Mouse (Mus musculus) right cerebral cortex, postnatal 14 days (tissue): ENCODE measurements around the gene Fam169b.
"Not testable (repeated sequence)": the region's sequence is repeated elsewhere in the genome, so short reads cannot be mapped to it uniquely, and the experiment has no call there.

Experiments
- DNase-seq: peaks from one replicate; pipeline ENCODE4 v3.0.0; 2022

Gene Fam169b

DNA sequence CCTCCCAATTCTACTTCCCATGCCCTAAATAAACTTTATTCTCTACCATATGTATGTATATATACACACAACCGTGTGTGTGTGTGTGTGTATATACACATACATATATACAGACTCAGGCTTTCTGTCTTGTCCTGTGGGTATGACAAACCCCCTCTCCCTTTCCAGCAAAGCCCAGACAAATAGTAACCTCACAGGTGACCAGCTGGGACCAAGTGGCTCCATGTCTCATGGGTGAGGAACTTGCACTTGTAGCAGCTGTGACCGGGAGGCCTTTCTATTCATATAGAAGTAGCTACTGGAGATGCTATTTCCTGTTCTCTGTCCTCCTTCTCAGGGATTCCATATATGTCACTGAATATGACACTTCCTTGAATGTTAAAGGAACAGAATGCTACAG, 13.9 kb downstream of the Fam169b start:
- no peak for DNase-seq

DNA sequence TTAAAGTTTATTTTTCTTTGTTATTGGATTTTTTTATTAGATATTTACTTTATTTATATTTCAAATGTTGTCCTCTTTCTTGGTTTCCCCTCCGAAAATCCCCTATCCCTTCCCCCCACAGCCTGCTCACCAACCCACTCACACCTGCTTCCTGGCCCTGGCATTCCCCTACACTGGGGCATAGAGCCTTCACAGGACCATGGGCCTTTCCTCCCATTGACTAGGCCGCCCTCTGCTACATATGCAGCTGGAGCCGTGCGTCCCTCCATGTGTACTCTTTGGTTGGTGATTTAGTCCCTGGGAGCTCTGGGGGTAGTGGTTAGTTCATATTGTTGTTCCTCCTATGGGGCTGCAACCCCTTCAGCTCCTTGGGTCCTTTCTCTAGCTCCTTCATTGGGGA, 14.4 kb downstream of the Fam169b start:
- DNase-seq: not testable (repeated sequence)

DNA sequence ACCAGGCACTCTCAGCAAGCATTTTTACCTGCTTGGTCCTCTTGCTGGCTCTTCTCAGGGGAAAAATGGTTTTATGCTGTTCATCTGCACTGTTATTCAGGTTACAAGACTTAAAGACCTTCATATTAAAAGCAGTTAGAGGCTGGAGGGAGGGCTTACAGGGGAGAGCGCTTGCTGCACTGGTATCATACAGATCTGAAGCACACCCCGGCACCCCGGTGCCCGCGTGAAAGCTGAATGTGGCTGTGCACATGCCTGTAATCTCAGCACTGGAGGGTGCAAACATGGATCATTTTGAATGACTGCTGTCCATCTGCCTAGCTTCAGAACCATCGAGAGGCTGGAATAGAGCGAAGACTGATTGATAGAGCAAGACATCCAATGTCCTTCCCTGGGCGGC, 15.4 kb downstream of the Fam169b start:
- DNase-seq: no peak

DNA sequence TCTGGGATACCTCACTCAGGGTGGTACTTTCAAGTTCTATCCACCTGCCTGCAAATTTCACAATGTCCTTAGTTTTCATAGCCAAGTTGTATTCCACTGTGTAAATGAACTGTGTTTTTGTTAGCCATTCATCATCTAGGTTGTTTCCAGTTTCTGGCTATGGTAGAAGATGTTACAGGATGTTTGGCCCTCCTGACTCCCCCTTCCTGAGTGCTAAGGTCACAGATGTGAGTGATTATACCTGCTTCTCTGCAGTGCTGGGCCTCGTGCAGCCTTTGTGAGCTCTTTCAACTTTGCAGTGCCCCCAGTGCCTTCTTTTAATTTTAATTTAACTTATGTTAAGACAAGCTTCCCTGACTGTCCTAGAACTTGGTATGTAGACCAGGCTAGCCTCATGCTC, 18.0 kb downstream of the Fam169b start:
- DNase-seq: no peak

DNA sequence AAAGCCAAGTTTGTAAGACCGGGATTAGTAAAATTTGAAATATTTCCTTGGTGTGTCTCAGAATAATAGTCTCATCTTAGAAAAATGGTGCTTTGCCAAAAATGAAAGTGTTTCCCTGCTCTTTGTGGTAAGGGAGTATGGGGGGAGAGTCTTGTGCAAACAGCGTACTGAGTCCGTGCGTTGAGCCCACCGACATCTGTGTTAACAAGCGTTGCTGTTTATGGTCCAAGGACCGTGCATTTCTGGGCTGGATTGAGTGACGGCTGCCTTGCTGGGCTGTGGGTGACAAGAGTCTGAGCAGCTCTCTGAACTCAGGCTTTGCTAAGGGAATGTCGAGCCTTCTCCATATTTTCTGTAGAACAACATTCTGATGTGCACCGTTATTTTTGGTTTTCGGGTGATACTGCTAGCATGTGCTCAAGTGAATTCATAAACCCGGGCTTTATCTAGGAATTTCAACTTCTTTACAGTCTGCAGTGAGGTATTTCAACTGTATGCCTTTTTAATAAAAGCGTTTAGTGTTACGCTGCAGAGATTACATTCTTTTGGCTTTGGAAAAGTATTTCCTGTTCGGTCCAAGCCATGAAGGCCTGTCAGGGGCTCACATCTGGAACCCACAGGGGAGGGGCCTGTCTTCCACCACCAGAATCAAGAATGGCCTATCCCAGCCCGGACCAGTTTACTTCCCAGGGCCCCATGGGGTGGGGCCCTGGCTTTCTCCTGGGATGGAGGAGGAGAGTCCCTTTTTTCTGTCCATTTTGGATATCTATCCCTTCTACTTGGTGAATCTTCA, 20.6 kb downstream of the Fam169b start:
- DNase-seq: no peak

DNA sequence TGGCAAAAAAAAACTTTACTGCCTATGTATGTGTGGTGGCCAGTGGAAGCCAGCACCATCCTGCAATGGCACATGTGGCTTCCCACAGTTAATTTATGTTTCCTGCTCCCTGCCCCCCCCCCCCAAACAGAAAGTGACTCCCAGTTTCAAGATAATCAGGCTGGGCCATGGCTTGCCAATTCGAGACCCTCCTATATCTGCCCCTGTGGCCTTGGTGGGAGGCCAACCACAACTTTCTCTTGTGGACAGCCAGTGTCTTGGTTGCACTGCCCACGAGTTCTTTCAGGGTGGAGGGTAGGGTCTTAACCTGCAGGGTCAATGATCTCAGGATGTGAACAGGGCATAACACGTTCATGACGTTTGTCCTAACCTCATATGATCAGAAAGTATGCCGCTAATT, 22.8 kb downstream of the Fam169b start:
- DNase-seq: no peak

DNA sequence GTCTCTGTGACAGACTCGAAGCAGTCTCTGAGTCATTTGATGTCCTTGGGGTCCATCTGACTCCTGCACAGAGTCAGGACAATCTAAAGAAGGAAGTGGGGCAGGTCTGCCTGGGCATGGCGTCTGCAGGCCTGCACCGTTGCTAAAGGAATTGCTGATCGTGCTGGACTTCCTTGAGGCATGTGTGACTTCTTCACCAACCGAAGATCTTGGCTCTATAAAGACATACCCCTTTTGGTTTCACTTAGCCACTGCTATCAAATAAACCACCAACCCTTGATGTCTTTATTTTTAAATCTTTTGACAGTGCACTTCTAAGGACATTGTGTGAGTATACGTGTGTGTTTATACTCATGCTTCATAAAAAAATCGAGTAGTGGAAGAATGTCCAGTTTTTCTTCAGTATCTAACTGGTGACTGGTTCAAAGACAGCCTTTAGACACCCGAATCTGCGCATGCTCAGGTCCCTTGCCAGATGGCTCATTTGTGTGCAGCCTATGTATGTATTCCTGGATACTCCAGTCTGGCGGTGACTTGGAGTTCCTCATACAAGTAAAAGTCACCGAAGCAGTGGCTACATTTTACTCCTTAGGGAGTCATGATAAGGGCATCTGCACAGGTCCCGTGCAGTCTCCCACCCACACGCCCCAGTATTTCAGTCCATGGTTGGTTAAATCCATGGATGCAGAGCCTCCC, 24.9 kb downstream of the Fam169b start:
- DNase-seq: peak; percentile 37

DNA sequence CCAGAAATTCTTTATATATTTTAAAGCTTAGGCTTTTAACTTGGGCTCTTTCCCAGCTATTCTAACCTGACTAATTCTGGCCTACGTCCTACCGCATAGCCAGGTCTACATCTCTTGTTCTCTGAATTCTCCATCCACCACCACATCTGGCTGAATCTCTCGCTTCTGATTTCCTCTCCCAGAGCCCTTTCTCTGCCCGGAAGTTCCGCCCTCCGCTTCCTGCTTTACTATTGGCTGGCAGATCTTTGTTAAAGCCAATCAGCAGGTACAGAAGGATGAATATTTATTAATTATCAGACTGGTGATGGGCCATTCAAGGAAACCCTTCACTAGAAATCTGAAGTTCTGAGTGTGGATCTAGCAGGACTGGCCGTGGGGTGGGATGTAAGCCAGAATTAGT, 27.5 kb downstream of the Fam169b start:
- no peak for DNase-seq

DNA sequence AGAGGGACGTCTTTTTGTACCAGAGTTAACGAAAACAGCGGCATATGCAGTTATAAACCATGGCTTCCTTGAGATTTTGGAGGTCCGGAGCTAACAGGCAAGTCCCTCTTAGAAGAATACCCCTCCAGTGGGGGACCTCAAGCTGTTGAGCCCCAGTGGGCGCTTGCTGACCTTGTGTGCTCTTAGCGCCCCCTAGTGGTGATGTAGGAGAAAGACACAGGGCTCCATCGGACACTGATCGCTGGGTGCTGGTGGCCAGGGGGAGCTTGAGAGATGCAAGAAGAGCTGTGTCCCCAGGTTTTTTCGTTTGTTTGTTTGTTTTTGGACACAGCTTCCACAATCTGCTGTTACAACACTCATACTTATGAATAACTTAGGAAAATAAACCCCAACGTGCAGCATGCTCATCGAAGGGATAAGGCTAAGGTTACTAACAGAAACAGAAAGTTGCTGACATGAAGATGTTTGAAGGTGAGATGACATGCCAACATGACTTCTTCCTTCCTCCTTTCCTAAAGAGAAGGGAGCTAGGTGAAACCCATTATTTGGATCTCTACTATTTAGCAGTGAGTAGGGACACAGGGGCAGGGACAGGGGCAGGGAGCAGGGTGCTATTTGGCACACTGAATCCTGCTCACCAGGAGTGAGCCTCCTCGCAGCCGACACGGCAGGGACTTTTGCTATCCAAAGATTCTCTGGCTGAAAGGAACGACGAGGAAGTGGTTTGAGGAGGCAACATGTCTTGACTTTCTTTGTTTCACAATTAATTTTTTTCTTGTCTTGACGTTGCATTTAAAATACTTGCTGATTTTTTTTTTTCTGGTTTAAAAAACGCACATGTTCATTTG, 29.2 kb downstream of the Fam169b start:
- DNase-seq: peak; percentile 46

DNA sequence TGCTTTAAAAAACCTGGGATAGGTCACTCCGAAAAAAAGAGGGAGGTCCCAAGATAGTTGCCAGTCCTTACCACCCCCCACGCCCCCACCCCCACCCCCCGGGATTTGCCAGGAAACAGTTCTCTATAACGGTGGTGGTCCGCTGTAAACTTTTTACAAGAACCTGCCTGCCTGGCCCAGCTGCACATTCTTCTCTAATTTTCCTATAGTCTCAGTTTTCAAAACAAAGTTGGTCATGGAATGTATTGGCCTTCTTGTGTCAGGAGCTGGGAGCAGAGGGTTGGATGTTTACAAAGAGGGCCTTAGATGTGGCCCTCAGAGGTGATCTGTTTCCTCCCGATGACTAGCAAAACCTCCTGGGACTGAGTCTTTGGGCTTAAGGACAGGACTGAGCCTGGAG, 30.0 kb downstream of the Fam169b start:
- DNase-seq: no peak

DNA sequence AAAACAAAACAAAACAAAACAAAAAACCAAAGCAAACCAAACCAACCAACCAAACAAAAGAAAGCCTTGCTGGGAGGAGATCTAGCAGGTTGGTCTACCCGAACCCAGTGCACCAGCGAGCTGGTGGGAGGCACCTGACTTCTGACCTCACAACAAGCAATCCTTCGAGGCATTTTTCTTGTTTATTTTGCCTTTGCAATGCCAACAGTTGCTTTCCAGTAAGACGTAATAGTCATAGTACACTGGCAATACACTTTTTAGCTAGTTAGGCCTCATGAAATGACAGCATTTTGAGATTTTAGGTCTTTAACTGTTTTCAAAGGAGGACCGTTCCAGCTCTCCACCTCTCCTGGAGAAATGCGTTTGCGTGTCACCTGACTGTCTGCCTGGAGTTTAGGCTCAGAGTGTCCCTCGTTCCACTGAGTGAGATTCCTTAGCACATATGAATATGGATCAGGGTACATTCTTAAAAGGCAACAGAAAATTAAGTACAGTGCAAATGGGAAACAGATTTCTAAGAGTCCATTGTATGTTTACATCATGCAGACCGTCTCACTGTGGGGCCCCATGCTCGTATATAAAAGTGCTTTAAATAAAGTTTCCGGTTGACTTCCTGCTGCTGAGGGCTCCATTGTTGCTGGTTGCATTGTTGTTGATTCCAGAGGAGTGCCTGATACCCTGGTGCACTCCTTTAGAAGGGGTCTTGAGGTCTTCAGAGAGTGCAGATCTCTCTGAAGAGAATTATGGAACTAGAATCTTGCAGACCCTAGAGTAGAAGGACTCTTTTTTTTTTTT, 32.3 kb downstream of the Fam169b start:
- no peak for DNase-seq

DNA sequence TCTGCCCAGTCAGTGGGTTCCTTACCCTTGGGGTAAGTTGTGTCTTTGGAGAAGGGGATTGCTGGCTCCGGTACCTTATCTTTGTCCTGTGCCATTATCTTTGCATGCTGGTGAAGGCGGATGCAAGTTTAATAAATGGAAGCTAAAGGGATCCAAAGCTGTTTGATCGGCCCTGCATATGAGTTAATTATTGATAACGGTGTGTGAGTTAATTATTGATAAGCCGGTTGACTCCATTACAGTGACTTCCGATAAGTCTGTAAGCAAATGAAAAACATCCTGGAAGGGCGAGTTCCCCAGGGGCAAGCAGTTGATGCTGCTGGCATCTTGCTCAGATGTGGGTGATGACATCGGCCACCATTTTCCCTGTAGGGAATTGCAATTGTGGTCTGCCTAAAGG, 33.1 kb downstream of the Fam169b start:
- DNase-seq: no peak

DNA sequence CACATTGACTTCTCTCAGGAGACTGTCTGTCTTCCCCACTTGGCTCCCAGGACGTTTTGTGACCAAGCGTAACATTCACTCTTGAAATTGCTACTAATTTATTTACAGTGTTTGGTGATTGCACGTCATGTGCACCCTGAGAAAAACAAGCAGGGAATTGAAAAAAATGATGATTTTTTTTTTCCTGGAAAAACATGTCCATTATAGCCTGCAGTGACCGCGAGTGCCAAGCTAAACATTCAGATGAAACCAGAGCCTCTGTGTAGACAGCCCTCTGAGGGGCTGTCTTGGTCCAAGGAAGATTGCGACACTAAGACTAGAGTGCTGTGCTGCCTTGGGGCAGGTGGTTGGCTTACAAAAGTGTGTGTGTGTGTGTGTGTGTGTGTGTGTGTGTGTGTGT, 37.8 kb downstream of the Fam169b start:
- no peak for DNase-seq

DNA sequence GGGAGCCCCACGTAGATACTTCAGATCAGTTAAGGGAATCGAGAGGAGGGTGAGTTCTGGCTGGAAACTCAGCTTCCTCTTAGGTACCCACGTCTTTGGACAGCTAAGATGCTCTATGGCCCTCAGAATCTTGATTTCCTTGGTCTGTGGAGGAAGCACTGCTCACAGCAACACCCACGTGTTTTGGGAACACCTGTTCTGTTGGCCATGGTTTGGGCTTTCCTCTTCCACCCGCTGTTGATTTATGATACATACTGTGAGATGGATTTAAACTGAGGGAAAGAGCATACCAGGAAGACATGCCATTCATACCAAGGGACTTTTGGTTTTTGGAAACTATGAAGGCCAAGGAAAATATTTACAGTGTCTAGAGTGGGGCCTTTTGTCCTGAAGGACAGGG, 38.8 kb downstream of the Fam169b start:
- no peak for DNase-seq

DNA sequence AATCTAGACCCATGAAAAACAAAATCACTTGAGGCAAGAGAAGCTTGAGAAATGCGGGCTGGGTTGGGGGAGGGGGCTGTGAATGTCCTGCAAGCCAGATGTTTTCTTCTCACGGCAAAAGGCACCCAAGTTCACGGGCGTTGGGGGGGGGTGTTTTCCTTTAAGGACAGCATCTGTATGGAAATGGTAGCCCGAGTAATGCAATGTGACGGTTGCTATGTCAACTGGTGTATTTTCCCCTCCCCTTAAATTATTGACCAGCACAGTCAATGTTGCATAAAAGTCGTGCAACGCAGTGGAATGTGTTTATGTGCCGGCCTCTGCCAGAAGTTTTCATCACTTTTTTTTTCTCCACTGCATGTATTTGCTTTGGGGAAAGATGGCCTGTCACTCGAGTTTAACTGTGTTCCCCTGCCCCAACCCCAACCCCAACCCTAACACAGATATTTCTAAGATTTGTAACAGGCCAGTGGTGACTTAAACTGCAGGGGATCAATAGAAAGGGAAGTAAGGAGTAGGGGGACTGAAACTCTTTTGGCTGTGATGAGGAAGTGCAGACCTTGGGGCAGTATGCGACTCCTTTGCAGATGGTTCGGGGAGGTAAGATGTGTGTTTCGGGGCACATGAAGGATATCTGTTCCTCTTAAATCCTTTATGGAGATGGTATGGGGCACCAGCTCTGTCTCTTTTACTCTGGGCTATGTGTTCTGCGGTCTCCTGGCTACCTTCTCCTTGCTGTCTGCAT, 39.6 kb downstream of the Fam169b start:
- DNase-seq: no peak

DNA sequence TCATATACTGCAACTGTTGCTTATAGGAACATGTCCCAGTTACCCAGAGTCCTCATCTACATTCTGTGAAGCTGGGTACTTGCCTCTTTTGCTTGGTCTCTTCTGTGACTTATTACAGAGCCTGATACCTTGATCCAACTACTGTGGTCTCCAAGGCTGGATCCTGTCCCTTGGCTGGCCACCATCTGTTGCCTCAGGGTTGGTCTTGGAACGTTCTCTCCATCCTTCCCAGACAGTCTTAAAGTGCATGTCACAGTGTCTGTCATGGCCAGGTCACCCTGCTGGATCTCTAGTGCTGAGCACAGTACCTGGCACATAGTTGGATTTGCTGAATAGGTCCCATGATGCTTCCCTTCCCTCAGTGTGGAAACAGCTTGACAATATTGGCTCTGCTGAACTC, 40.6 kb downstream of the Fam169b start:
- DNase-seq: no peak

DNA sequence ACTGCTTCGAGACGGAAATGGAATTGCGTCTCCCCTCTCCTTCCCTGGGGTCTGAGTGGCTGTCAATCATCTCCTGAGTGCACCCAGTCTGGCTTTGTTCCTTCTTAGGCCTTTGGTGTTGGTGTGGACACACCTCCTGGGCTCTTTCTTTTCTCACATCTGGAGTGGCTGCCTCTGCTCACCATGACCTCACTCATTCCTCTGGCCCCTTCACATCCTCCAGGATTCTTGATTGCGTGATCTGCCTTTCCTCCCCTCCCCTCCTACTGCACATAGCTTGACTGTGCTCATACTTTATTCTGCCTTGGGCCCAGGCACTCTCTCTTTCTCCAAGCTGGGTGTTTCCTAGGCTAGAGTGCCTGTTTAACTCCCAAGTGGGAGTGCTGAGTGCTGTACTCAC, 41.4 kb downstream of the Fam169b start:
- DNase-seq: no peak

DNA sequence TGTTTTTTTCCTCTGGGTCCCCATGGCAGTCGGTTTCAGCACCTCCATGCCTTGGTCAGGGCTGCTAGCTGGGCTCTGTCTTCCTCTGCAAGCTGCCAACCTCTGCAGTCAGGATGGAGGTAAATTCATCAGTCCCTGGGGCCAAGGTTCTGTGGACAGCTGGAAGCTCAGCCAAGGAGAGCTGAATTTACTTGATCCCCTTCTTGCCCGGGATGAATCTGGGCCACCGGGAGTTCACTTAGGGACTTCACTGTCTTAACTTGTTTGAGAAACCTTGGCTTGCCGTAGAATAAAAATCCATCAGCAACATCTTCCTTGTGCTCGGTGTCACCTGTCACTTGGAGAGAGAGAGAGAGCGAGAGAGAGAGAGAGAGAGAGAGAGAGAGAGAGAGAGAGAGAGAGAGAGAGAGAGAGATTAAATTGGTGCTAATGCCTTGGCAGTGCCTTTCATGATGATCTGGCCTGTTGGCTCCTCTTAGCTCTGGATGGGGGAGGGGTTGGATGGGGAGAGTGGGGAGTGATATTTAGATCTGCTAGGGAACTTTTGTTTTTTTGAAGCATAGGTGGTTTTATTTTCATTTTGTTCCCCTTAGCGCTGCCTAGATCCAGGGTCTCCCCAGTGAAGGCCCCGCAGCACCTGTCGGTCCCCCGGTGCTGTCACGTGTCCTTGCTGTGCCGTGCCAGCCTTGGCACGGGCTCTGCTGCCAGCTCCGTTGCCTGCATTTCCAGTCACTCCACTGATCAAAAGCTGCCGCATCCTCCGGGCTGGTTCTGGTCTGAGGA, 44.6 kb downstream of the Fam169b start:
- DNase-seq: no peak

DNA sequence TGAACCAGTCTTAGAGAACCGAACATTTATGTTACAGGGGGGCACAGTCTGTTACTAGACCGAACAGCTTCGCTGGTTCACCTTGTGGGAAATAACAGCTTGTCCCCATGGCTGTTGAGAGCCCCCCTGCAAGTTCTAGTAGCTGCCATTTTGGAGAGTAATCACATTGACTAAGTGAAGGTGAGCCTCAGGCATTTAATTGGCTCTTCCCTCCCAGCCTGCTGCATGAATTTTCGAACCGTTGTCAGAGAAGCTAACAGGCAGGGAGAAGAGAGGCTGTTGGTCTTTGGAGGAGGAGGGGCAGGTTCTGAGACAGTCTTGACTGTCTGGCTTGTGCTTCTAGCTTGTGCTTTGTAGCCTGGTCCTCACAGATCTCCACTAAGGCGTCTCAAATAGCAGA, 45.3 kb downstream of the Fam169b start:
- no peak for DNase-seq

DNA sequence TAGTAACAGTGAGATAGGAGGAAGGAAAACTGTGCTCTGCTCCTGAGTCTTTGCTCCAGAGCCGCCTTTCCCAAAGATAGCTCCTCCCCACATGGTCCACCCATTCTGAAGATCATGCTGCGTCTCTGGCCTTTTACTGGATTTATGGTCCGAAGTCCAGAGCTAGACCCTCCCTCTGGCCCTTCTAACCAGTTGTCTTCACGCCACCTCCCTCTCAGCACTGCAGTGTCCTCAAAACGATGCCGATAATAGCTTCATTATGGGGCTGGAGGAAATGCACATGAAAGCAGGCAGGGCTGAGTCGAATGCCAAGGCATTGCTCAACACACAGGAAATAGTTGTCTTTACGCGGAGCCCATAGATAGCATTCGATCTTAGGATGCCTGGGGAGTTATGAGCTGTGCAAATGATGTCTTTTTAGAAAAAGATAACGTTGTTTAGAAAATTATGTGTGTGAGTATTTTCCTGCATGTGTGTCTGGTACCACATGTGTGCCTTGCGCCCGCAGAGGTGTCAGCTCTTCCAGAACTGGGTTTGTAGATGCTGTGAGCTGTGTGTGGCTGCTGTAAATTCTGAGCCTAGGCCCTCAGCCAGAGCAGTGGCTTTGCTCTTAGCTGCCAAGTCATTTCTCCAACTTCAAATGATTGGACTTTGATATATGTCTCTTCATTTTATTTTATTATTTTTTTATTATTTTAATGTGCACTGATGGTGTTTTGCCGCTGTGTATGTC, 46.6 kb downstream of the Fam169b start:
- no peak for DNase-seq

DNA sequence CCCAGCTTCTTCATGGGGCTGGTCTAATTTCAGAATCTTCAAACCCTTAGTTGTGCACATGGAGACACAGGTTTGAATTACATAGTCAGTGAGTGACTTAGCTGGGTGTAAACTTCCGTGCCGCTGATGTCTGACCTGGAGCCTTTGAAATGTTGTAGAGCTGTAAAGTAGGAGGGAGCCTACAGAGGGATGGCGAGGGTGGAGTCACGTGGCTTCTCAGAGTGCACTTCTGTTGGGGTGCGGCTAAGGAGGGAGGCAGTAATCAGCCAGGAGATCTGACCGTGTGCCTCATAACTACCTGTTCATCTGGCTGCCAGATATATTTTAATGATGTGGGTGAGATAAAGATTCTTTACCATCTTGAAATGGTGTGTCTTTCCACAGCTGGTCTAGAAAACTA, 49.4 kb downstream of the Fam169b start:
- DNase-seq: no peak
